Mouse (Mus musculus): ENCODE data around the gene Fbxl13. TPM values are rescaled to one million over a fixed set of nuclear protein-coding genes. Genes with fewer than 3 reads are reported as not detected.

Gene Fbxl13
- 0.19 TPM for polyA plus RNA-seq (2012; fragmentation: generic; extraction: Trizol)

DNA sequence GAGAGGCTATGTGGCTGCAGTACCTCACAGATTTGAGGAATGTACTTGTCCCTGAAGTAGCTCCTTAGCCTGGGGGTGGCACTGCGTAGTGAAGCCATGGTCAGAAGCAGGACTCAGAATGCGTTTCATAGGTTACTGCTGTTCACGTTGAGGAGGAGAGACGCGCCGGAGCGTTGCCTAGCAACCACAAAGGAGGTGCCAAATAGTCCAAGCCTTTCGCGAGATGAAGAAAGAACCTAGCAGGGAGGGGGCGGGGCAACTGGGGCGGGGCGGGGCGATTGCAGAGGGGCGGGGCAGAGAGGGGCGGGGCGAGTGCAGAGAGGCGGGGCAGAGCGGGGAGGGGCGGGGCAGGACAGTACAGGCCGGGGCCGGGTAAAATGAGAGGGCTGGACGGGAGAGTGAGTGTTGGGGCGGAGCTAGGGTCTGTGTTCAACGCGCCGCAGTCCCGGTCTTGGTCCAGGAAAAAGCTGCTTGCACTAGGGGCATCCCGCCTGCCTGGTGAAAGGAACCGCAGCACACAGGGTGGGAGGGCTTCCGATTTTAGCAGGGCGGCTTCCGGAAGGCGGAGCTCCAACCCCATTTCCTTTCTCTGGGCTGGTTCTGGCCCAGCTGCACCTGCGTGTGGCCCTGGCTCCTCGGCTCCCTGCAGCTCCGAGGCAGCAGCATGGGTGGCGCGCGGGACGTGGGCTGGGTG is at the start of gene Fbxl13, which contains the start of gene Armc10:
Gene Fbxl13, minus strand, starts transcription at position 196 of the 694 bp plus-strand sequence.
Gene Armc10, plus strand, starts transcription at position 375 of the 694 bp plus-strand sequence.
- H3K4me3 ChIP-seq, result peak within 1 kb of the TSS; percentile 50
- H3K36me3 ChIP-seq (ENCODE audit: control insufficient read depth, insufficient read depth), result peaks cover 6% of the 10 kb centered on the region
- peak within 1 kb of the TSS; percentile 34 for H3ac ChIP-seq (ENCODE audit: control insufficient read depth, insufficient read length)
- peaks cover 7% of the 10 kb centered on the region for H3K79me2 ChIP-seq (ENCODE audit: control insufficient read depth, insufficient read depth)
- H3K27me3 ChIP-seq (ENCODE audit: control insufficient read depth, insufficient read depth, insufficient read length), result no peaks in the 10 kb centered on the region
- H3K4me2 ChIP-seq (ENCODE audit: low read depth), result peak within 1 kb of the TSS; percentile 98
- no peak for TF ChIP-seq CEBPB (IDR thresholded peaks at IDR 0.05; ENCODE audit: insufficient read depth, poor library complexity, severe bottlenecking)
- no peak for TF ChIP-seq MAX (IDR thresholded peaks at IDR 0.05; ENCODE audit: low read depth)
- TF ChIP-seq MYOG (IDR thresholded peaks at IDR 0.05; ENCODE audit: control insufficient read depth in 1 of 3, insufficient read depth in 1 of 3, insufficient read length in 2 of 3, low read depth in 2 of 3), result peak in 2 of 3 experiments; percentile 10 to 16
- peak; percentile 52 for TF ChIP-seq POLR2A (IDR thresholded peaks at IDR 0.05; ENCODE audit: insufficient read length, low read depth)
- no peak for TF ChIP-seq E2F4 (IDR thresholded peaks at IDR 0.05; ENCODE audit: insufficient read depth)

DNA sequence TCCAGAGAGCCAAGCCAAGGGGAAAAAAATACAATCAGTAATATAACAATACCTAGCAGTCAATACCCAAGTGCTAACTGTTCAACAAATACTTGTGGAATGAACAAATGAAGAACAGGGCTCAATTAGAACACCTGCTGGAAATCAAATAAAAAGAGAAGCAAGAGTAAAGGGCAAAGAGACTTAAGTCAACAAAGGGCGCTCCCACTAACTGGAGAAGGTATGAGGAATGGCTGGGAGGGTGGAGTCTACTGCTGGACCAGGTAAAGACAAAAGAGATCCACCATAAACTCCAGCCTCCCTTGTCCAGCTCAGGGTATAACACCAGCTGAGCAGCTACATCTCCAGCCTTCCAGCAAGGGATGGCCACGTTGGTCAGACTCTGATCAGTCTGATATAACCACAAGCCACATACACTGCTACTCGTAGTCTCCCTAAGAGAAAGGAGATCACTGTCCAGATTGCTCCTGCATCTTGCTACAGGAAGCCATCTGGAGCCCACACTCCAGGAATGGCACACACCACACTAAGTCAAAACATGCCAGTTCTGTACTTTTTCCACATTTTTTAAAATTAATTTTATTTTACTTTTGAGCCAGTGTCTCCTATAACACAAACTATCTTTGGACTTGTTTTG is 49.5 kb upstream of the Fbxl13 start:
- Histone ChIP-seq H3K4me2 (ENCODE audit: low read depth) (no peak overlapping the region), H3ac (ENCODE audit: control insufficient read depth, insufficient read length) (no peak overlapping the region), H3K27me3 (ENCODE audit: control insufficient read depth, insufficient read depth, insufficient read length) (no peaks in the 10 kb centered on the region), H3K79me2 (ENCODE audit: control insufficient read depth, insufficient read depth) (no peaks in the 10 kb centered on the region), H3K36me3 (ENCODE audit: control insufficient read depth, insufficient read depth) (no peaks in the 10 kb centered on the region), H3K4me3 (no peak overlapping the region)
- TF ChIP-seq POLR2AphosphoS2 (IDR thresholded peaks at IDR 0.05; ENCODE audit: insufficient read length, low read depth) (no peak), MYOD1 (IDR thresholded peaks at IDR 0.05; ENCODE audit: control insufficient read depth in 1 of 3, insufficient read length in 2 of 3, low read depth in 2 of 3) (no peak), TCF12 (IDR thresholded peaks at IDR 0.05; ENCODE audit: insufficient read depth, poor library complexity, severe bottlenecking) (no peak), CEBPB (IDR thresholded peaks at IDR 0.05; ENCODE audit: insufficient read depth, poor library complexity, severe bottlenecking) (no peak), USF1 (IDR thresholded peaks at IDR 0.05; ENCODE audit: low read depth) (no peak), E2F4 (IDR thresholded peaks at IDR 0.05; ENCODE audit: insufficient read depth) (no peak), MYOG (IDR thresholded peaks at IDR 0.05; ENCODE audit: control insufficient read depth in 1 of 3, insufficient read depth in 1 of 3, insufficient read length in 2 of 3, low read depth in 2 of 3) (no peak), MAX (IDR thresholded peaks at IDR 0.05; ENCODE audit: low read depth) (no peak), TCF3 (IDR thresholded peaks at IDR 0.05; ENCODE audit: insufficient read length, low read depth) (no peak), SRF (IDR thresholded peaks at IDR 0.05; ENCODE audit: control insufficient read depth, insufficient read length, low read depth) (no peak), POLR2A (IDR thresholded peaks at IDR 0.05; ENCODE audit: insufficient read length, low read depth) (no peak), REST (IDR thresholded peaks at IDR 0.05; ENCODE audit: insufficient read depth, insufficient read length) (no peak)

DNA sequence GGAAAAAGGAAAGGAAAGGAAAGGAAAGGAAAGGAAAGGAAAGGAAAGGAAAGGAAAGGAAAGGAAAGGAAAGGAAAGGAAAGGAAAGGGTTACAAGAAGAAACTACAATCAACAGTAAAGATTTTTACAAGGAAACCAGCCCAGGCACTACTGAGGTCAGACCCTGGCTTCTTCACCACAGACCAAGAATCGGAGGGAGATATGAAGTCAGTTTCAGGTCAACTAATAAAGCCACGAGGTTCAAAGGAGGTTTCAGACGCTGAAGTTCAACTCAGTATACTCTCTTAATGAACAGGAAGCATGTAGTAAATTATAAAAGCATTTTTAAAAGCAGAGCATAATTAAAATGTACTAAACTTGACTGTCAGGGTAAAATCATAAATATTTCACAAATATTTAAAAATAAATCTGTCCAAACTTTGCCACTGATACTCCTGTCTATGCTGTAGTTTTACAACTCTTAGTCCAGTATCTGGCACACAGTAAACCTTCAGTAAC is 48.0 kb upstream of the Fbxl13 start:
- H3K4me2 ChIP-seq (ENCODE audit: low read depth), result no peak overlapping the region
- TF ChIP-seq POLR2AphosphoS2 (IDR thresholded peaks at IDR 0.05; ENCODE audit: insufficient read length, low read depth) (no peak), E2F4 (IDR thresholded peaks at IDR 0.05; ENCODE audit: insufficient read depth) (no peak), MYOG (IDR thresholded peaks at IDR 0.05; ENCODE audit: control insufficient read depth in 1 of 3, insufficient read depth in 1 of 3, insufficient read length in 2 of 3, low read depth in 2 of 3) (no peak), TCF12 (IDR thresholded peaks at IDR 0.05; ENCODE audit: insufficient read depth, poor library complexity, severe bottlenecking) (no peak), POLR2A (IDR thresholded peaks at IDR 0.05; ENCODE audit: insufficient read length, low read depth) (no peak), USF1 (IDR thresholded peaks at IDR 0.05; ENCODE audit: low read depth) (no peak), REST (IDR thresholded peaks at IDR 0.05; ENCODE audit: insufficient read depth, insufficient read length) (no peak), MAX (IDR thresholded peaks at IDR 0.05; ENCODE audit: low read depth) (no peak), MYOD1 (IDR thresholded peaks at IDR 0.05; ENCODE audit: control insufficient read depth in 1 of 3, insufficient read length in 2 of 3, low read depth in 2 of 3) (no peak), TCF3 (IDR thresholded peaks at IDR 0.05; ENCODE audit: insufficient read length, low read depth) (no peak), SRF (IDR thresholded peaks at IDR 0.05; ENCODE audit: control insufficient read depth, insufficient read length, low read depth) (no peak), CEBPB (IDR thresholded peaks at IDR 0.05; ENCODE audit: insufficient read depth, poor library complexity, severe bottlenecking) (no peak)
- H3K79me2 ChIP-seq (ENCODE audit: control insufficient read depth, insufficient read depth), result no peaks in the 10 kb centered on the region
- H3K4me3 ChIP-seq, result no peak overlapping the region
- H3K27me3 ChIP-seq (ENCODE audit: control insufficient read depth, insufficient read depth, insufficient read length), result no peaks in the 10 kb centered on the region
- no peaks in the 10 kb centered on the region for H3K36me3 ChIP-seq (ENCODE audit: control insufficient read depth, insufficient read depth)
- no peak overlapping the region for H3ac ChIP-seq (ENCODE audit: control insufficient read depth, insufficient read length)

DNA sequence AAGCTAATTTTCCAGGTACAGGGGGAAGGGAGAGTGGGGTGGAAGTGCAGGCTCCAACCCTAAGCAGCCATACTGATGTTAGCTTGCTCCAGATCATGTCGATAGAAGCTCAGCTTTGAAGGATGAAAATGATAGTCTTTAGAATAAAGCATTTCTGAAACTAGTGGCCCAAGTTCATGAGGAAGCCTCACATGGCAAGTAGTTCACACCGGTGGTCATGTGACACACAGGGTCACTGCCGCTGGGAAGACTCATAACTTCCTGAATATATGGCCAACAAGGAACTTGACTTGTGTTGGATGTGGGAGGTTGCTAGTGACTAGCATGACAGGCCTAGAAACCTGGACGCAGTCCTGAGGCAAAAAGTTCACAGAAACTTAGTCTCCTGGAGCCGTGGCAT is 46.8 kb upstream of the Fbxl13 start:
- H3K4me3 ChIP-seq, result no peak overlapping the region
- H3K4me2 ChIP-seq (ENCODE audit: low read depth), result no peak overlapping the region
- no peaks in the 10 kb centered on the region for H3K27me3 ChIP-seq (ENCODE audit: control insufficient read depth, insufficient read depth, insufficient read length)
- H3ac ChIP-seq (ENCODE audit: control insufficient read depth, insufficient read length), result no peak overlapping the region
- H3K79me2 ChIP-seq (ENCODE audit: control insufficient read depth, insufficient read depth), result no peaks in the 10 kb centered on the region
- H3K36me3 ChIP-seq (ENCODE audit: control insufficient read depth, insufficient read depth), result no peaks in the 10 kb centered on the region
- no peak for TF ChIP-seq CEBPB (IDR thresholded peaks at IDR 0.05; ENCODE audit: insufficient read depth, poor library complexity, severe bottlenecking)
- no peak for TF ChIP-seq POLR2A (IDR thresholded peaks at IDR 0.05; ENCODE audit: insufficient read length, low read depth)
- TF ChIP-seq MYOG (IDR thresholded peaks at IDR 0.05; ENCODE audit: control insufficient read depth in 1 of 3, insufficient read depth in 1 of 3, insufficient read length in 2 of 3, low read depth in 2 of 3), result no peak
- no peak for TF ChIP-seq SRF (IDR thresholded peaks at IDR 0.05; ENCODE audit: control insufficient read depth, insufficient read length, low read depth)
- TF ChIP-seq TCF3 (IDR thresholded peaks at IDR 0.05; ENCODE audit: insufficient read length, low read depth), result no peak
- no peak for TF ChIP-seq E2F4 (IDR thresholded peaks at IDR 0.05; ENCODE audit: insufficient read depth)
- no peak for TF ChIP-seq USF1 (IDR thresholded peaks at IDR 0.05; ENCODE audit: low read depth)
- no peak for TF ChIP-seq MAX (IDR thresholded peaks at IDR 0.05; ENCODE audit: low read depth)
- TF ChIP-seq POLR2AphosphoS2 (IDR thresholded peaks at IDR 0.05; ENCODE audit: insufficient read length, low read depth), result no peak
- TF ChIP-seq REST (IDR thresholded peaks at IDR 0.05; ENCODE audit: insufficient read depth, insufficient read length), result no peak
- TF ChIP-seq MYOD1 (IDR thresholded peaks at IDR 0.05; ENCODE audit: control insufficient read depth in 1 of 3, insufficient read length in 2 of 3, low read depth in 2 of 3), result no peak
- TF ChIP-seq TCF12 (IDR thresholded peaks at IDR 0.05; ENCODE audit: insufficient read depth, poor library complexity, severe bottlenecking), result no peak

Measured in myocyte (in vitro differentiated cells).